Mouse (Mus musculus): ENCODE data around the gene Olfr308.
"Not testable (repeated sequence)": the region's sequence is repeated elsewhere in the genome, so short reads cannot be mapped to it uniquely, and the experiment has no call there.

Gene Olfr308

DNA sequence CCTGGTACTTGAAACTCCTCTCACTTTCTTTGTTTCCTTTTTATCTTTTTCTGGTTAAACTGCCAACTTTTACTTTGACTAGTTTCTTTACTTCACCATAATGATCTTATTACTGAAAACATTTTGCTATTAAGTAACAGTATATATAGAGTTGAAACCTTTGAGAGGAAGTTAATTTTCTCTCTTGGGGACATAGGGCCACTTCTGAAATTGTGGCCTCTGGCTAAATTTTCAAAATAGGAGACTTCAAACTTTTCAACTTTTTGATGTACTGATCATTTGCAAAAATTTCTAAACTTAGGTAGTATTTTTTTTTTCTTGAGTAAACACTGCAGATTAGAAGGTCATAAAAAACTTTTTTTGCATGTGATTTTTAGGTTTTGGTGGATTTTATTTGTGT, at the start of gene Olfr308:
Gene Olfr308, minus strand, starts transcription at position 101 of the 400 bp plus-strand sequence.
- DNase-seq: no peak

DNA sequence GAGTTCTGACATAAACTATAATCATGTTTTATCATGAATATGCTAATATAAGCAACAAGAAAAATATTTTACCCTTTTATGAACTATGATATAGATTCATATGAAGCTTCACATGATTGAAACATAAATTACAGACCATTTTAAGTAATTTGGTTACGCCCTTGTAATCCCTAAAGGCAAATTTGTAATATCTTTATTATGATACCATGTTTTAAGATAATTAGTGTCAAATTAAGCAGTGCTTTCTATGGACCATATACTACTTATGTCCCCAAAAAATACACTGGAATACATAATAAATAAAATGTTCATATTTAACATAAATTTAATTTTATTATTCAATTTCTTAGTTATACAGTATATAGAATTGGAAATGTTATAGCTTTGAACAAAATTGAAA, 41.4 kb upstream of the Olfr308 start, which contains the start of gene Olfr305:
Gene Olfr305, minus strand, starts transcription at position 101 of the 400 bp plus-strand sequence.
- DNase-seq: no peak

DNA sequence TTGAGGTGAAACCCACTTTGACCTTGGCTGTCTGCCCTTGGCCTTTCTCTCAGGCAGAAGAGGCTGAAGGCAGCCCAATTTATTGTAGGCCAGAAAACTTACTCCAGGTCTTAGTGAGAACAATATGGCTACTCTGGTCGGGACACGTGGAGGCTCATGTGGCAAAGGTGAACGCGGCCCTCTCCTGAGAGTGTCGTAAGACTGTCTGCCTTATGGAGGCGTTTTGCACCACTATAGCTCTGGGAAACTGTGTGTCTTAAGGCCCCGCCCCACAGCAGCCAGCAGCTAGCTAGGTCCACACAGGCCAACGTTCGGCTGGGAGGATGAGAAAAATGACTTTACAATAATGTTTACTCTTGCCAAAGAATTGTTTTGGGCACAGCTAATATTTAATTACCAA, 20.9 kb upstream of the Olfr308 start:
- DNase-seq: not testable (repeated sequence)

DNA sequence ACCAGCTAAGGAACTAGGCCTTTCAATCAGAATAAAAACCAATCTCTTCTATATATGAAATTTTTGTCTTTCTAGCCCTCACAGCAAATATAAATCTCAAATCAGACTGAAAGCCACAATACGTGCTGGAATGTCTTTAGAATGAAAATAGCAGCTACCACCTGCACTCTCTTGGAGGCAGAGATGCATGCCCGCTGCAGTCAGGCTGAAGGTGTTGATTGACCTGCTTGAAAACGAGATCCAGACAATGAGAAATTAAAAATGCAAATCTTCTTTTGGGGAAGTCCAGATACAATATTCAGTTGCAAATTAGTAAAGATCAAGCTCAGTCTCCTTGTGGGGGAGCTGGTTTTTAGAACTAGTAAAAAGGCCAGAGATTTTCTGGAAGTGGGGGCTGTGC, 18.8 kb upstream of the Olfr308 start:
- DNase-seq: no peak

DNA sequence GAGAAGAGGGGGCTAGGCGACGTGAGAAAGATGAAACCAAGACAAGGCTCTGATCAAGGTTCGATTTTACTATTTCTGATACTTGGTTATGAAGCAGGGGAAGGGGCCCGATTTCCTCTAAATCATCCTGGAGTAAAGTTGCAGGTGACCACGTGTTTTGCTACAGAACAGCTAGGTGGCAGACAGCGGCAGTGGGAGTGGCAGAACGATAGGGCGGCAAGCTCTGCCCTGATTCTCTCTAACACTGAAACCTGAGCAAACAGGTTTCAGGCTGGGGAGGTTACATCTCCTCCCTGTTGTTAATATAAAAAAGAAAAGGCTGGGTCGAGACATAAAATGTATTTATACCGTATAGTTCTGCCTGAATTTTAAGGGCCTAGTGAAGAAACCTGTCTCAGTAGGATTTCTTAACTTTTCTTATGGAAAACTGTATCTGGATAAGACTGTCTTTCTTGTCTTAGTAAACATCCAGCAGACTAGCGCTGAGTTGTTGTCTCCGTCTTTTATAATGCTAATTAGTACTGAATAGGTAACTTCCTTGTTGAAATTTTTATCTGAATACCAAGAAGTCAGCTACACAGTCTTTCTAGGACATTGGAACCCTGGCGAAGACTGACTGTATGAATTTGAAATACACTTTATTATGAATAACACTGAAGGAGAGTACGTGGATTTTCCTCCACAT, 17.6 kb upstream of the Olfr308 start:
- no peak for DNase-seq

DNA sequence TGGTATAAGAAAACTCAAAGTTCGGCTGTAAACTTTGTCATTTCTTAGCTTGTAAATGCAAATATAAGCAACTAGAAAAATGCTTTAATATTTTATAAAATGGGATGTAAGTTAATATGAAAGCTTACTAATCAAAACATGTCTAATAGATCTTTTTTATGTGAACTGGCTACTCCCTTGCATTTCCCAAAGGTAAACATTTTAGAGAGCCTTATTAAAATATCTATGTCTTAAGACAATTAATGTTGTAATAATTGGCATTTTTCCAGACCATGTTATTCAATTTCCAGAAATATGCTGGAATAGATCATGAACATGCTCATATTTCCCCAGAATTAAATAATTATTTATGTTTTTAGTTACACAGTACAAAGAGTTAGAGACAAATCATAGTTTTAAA, 12.1 kb upstream of the Olfr308 start, which contains the start of gene Olfr307:
Gene Olfr307, minus strand, starts transcription at position 101 of the 400 bp plus-strand sequence.
- DNase-seq: no peak

DNA sequence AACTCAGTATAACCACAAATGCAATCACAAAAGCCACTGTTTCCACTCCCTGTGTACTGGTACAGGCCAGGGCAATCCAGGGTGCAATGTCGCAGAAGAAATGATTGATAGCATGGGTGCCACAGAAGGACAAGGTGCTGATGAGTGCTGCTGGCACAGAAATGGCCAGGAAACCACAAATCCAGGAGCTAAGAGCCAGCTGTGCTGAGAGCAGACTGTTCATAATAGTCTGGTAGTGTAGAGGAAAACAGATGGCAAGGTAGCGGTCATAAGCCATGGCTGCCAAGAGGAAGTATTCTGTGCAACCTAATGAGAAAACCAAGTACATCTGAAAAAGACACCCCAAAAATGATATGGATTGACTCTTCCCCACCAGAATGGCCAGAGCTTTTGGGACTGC, 4.1 kb downstream of the Olfr308 start:
- no peak for DNase-seq

DNA sequence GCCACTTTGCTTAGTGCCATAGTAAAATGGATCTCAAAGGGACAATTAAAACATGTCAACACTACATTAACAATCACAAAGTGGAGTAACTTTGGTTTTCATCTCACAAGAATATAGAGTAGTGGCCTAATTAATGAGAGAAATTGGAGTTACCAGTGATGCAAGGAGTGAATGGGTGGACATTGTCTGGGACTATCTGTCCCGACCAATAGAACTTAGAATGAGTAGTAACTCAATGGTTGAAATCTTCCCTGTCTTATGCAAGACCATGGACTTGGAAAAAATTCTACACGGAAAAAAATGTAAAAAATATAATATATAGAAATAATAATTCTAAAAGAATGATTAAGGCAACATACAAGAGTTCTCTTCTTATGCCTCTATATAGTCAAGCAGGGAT, 11.8 kb downstream of the Olfr308 start, which contains the start of gene Olfr309:
Gene Olfr309, minus strand, starts transcription at position 101 of the 400 bp plus-strand sequence.
- no peak for DNase-seq

DNA sequence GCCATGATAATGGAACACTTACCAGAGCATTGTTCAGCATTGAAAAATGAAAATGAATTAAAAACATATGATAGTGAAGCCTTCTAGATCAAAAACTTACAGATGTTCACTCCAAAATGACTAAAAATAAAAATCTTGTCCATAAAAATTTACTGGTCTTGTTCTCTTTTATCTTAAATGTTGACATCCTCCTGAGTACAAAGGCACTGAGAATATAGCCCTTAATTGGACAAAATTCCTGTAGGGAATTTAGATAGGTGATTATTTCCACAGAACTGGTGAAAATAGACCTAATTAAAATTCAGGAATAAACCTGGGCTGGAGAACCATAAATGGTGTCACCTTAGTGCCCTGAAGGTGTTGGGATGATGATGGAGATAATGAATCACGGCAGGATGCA, 48.4 kb downstream of the Olfr308 start, which contains the start of gene Olfr310:
Gene Olfr310, minus strand, starts transcription at position 101 of the 400 bp plus-strand sequence.
- no peak for DNase-seq
